Mouse (Mus musculus) small intestine, adult 2 months (tissue): ENCODE data around the gene Rab11fip4. TPM values are rescaled to one million over a fixed set of nuclear protein-coding genes. Genes with fewer than 3 reads are reported as not detected.

Experiments used
- H3K27ac ChIP-seq: fragments of 200-500 bp; 2 replicates; pipeline ENCODE4 v1.5.1; 2012; ENCODE audit warnings: low read depth, low read length, control low read depth, inconsistent platforms; ENCODE audit not compliant: insufficient read depth
- H3K27me3 ChIP-seq: fragments of 200-500 bp; 2 replicates; pipeline ENCODE4 v1.6.1; 2012; ENCODE audit warnings: mild to moderate bottlenecking, moderate library complexity, low read length, inconsistent platforms; ENCODE audit not compliant: control insufficient read depth, insufficient read depth
- H3K36me3 ChIP-seq: fragments of 200-500 bp; 2 replicates; pipeline ENCODE4 v1.6.1; 2012; ENCODE audit warnings: mild to moderate bottlenecking, low read length, control low read depth, inconsistent platforms; ENCODE audit not compliant: control insufficient read depth, insufficient read depth
- H3K4me1 ChIP-seq: fragments of 200-500 bp; 2 replicates; pipeline ENCODE4 v1.6.1; 2012; ENCODE audit warnings: low read length, inconsistent platforms, mixed read lengths; ENCODE audit not compliant: control insufficient read depth, insufficient read depth, insufficient read length
- H3K4me3 ChIP-seq: fragments of 200-500 bp; 2 replicates; pipeline ENCODE4 v1.5.1; 2012; ENCODE audit warnings: low read depth, mild to moderate bottlenecking, control low read depth, inconsistent platforms, low read length, moderate library complexity
- CTCF ChIP-seq: fragments of 200-500 bp; IDR thresholded peaks from 2 replicates; pipeline ENCODE4 v1.5.1; 2012; ENCODE audit warnings: low read depth, mild to moderate bottlenecking, control low read depth, inconsistent platforms, low read length, moderate library complexity, mixed read lengths; ENCODE audit not compliant: insufficient replicate concordance, insufficient read length; ENCODE audit errors: extremely low read depth
- POLR2A ChIP-seq: fragments of 200-500 bp; IDR thresholded peaks from 2 replicates; pipeline ENCODE4 v1.6.1; 2012; ENCODE audit warnings: low read depth, mild to moderate bottlenecking, control low read depth, inconsistent platforms, low read length, moderate library complexity
- WGBS: fragments of 180-500 bp; shearing (Covaris S2); methylation state at CpG from one replicate; pipeline ENCODE4 v1.1.7; 2018; 5-methylcytosine and 5-hydroxymethylcytosine counted together
- polyA plus RNA-seq: library from polyadenylated mRNA; depleted of rRNA; stranded (reverse); fragments of >200 nt; gene quantifications from 2 replicates; pipeline ENCODE4 v1.2.3, GENCODE M21; 2012

The Rab11fip4 gene
- polyA plus RNA-seq, 1 experiment, result 13.8 TPM

- WGBS, result 27% methylated on average over 13 of the region's 13 CpGs
- Histone ChIP-seq H3K27me3 (peaks cover 13% of the 10 kb centered on the region), H3K4me1 (peaks cover 13% of the 10 kb centered on the region), H3K4me3 (no peak overlapping the region), H3K36me3 (no peaks in the 10 kb centered on the region), H3K27ac (no peak overlapping the region)
- TF ChIP-seq POLR2A (no peak), CTCF (no peak)
Measured at GRCm38 (mm10) chr11:79714082-79714742, 123.2 kb downstream of the Rab11fip4 start.

GRCm38 (mm10) chr11:79714743-79715110 is 123.7 kb downstream of the Rab11fip4 start:
- no peak for TF ChIP-seq POLR2A
- Histone ChIP-seq H3K4me3 (no peak overlapping the region), H3K27ac (no peak overlapping the region)

GRCm38 (mm10) chr11:79715316-79715715 is 124.3 kb downstream of the Rab11fip4 start:
- H3K4me1 ChIP-seq, result peaks cover 13% of the 10 kb centered on the region
- H3K27me3 ChIP-seq, result peaks cover 13% of the 10 kb centered on the region
- H3K4me3 ChIP-seq, result no peak overlapping the region
- TF ChIP-seq POLR2A, result no peak
- TF ChIP-seq CTCF, result no peak
- no peaks in the 10 kb centered on the region for H3K36me3 ChIP-seq
- H3K27ac ChIP-seq, result no peak overlapping the region
- WGBS, result 82% methylated on average over 8 of the region's 8 CpGs

More at GRCm38 (mm10) chr11:79714743-79715110, 123.7 kb downstream of the Rab11fip4 start:
- no peaks in the 10 kb centered on the region for H3K36me3 ChIP-seq
- peaks cover 13% of the 10 kb centered on the region for H3K27me3 ChIP-seq
- peaks cover 13% of the 10 kb centered on the region for H3K4me1 ChIP-seq
- WGBS, result 64% methylated on average over 6 of the region's 6 CpGs

- TF ChIP-seq POLR2A, result no peak
- no peak for TF ChIP-seq CTCF
- H3K27me3 ChIP-seq, result peaks cover 13% of the 10 kb centered on the region
- WGBS, result 87% methylated on average over 6 of the region's 6 CpGs
- H3K36me3 ChIP-seq, result no peaks in the 10 kb centered on the region
- peaks cover 13% of the 10 kb centered on the region for H3K4me1 ChIP-seq
- H3K27ac ChIP-seq, result no peak overlapping the region
- no peak overlapping the region for H3K4me3 ChIP-seq
Measured at GRCm38 (mm10) chr11:79715733-79716452, 124.9 kb downstream of the Rab11fip4 start.

- Histone ChIP-seq H3K27ac (no peak overlapping the region), H3K36me3 (no peaks in the 10 kb centered on the region), H3K4me3 (no peak overlapping the region), H3K27me3 (peaks cover 13% of the 10 kb centered on the region), H3K4me1 (peaks cover 13% of the 10 kb centered on the region)
- TF ChIP-seq CTCF, result no peak
- TF ChIP-seq POLR2A, result no peak
- 82% methylated on average over 2 of the region's 2 CpGs for WGBS
Measured at GRCm38 (mm10) chr11:79716453-79716749, 125.4 kb downstream of the Rab11fip4 start.

GRCm38 (mm10) chr11:79717271-79717670 is 126.3 kb downstream of the Rab11fip4 start:
- Histone ChIP-seq H3K4me3 (no peak overlapping the region), H3K27me3 (peaks cover 6% of the 10 kb centered on the region), H3K4me1 (peaks cover 7% of the 10 kb centered on the region), H3K27ac (no peak overlapping the region), H3K36me3 (no peaks in the 10 kb centered on the region)
- no peak for TF ChIP-seq POLR2A
- TF ChIP-seq CTCF, result no peak
- 49% methylated on average over 3 of the region's 3 CpGs for WGBS

GRCm38 (mm10) chr11:79717801-79718200 is 126.8 kb downstream of the Rab11fip4 start:
- Histone ChIP-seq H3K27me3 (peaks cover 5% of the 10 kb centered on the region; the same call in 1 of the 2 replicates), H3K36me3 (no peaks in the 10 kb centered on the region), H3K27ac (no peak overlapping the region), H3K4me1 (peaks cover 6% of the 10 kb centered on the region), H3K4me3 (no peak overlapping the region)
- TF ChIP-seq POLR2A, result no peak
- no peak for TF ChIP-seq CTCF
- WGBS, result 88% methylated on average over 7 of the region's 7 CpGs
